Mouse (Mus musculus) lung, postnatal 25 days (tissue): ENCODE results near the gene Rbl1.

ENCODE experiments used
- DNase-seq: peaks from one replicate; pipeline ENCODE4 v3.0.0; 2022; ENCODE audit warnings: low spot score

Gene Rbl1

GRCm38 (mm10) chr2:157132686-157133540 is 71.4 kb downstream of the Rbl1 start:
- no peak for DNase-seq

GRCm38 (mm10) chr2:157132086-157132485 is 72.2 kb downstream of the Rbl1 start:
- no peak for DNase-seq

GRCm38 (mm10) chr2:157130813-157131514 is 73.4 kb downstream of the Rbl1 start:
- DNase-seq: peak; percentile 76

- DNase-seq: no peak
These were observed 74.7 kb downstream of the Rbl1 start for GRCm38 (mm10) chr2:157129601-157130164.

- no peak for DNase-seq
These were observed 75.2 kb downstream of the Rbl1 start for GRCm38 (mm10) chr2:157129096-157129495.

DNA sequence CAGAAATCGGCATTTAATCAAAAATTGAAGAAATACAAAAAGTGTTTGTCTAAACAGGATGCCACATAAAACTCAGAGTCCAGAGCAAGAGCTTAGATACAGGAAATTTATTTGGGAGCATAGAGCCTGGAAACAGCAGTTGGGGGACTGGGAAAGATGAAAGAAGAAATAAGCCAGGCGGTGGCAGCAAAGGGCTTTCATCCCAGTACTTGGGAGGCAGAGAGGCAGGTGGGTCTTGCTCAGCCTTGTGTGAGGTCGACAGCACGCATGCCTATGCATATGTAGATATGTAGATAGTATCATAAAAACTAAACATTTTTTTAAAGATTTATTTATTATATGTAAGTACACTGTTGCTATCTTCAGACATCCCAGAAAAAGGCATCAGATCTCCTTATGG is 76.3 kb downstream of the Rbl1 start:
- DNase-seq: no peak

DNA sequence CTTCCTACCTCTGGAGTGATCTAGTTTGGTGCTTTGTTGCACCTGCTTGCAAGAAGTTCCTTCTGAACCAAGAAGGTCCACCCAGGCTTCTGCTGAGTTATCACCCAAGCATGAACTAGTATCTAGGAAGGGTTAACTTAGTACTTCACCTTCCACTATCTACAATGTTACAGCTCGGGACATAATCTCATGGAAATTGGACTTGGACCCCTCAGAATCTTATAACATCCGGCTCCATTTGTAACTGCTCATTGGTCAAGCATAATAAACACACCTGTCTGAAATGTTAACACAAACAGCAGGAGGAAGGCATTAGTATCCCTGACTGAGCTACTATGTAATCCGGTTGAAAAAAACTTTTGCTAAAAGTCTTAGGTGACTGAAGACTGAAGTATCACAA is 77.0 kb downstream of the Rbl1 start:
- DNase-seq: no peak

DNA sequence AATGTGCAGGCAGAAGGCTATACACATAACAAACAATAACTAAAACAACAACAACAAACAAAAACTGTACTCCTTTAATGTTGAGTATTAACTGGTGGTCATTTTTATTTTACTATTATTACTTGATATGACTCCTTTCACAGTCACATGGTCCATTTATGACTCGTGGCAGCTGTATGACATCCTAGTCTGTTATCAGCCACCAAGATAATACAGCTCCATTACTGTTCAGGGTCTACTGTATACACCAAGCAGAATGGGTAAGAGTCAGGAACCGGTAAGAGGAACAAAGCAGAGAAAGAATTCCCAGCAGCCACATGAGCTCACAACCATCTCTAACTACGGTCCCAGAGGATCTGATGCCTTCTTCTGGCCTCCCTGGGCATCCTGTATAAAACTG is 79.1 kb downstream of the Rbl1 start:
- no peak for DNase-seq

DNA sequence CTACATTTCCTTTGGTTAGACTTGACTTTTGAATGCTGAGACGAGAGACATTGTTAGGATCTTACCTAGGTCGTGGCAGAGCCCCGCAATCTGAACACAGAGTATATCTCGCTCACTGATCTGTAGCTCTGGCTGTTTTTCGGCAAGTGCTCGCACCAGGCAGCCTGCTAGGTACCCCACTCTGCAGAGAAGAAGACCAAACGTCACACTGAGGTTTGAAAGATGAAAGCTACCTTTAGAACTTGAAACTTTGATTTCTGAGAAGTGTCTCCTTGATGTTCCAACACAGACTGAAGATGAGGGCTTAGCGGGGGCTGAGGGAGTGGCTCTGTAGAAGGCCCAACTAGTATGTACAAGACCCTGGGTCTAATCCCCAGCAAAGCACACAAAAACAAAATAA is 82.6 kb downstream of the Rbl1 start:
- no peak for DNase-seq

- no peak for DNase-seq
These were observed 85.3 kb downstream of the Rbl1 start for GRCm38 (mm10) chr2:157119075-157119474.

- no peak for DNase-seq
These were observed 85.8 kb downstream of the Rbl1 start for GRCm38 (mm10) chr2:157118556-157118955.

DNA sequence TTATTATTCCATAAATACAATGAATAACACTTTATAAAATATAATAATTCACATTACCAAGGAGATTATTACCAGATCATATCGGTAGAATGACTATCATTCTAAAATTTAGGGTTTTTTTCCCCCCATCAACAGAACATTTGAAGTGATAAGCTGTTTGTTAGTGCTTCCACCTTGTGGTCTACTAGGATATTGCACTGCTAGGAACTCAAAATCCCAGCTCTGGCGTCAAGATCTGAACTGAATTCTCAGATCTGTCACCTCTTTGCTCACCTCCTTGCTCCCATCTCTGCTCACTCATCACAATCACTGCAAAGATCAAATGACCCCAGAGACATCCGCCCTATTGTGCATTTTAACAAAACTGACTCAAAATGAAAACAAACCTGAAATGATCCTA is 87.4 kb downstream of the Rbl1 start:
- no peak for DNase-seq

DNA sequence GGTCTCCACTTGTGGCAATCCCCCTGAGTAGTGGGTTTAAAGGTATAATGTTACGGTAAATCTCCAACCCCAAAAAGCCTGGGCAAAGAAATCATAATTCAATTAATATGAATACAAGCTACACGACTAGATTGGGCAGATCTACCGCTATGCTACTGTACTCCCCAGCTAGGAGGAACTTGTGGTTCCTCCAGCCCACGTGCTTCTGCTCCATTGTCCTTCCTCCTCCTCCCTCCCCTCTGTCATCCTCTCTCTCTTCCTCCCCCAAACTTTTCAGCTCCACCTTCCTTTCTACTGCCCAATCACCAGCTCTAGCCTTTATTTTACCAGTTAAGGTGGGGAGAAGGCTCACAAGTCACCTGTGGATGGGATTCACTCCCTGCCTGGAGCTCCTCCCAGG is 96.1 kb downstream of the Rbl1 start:
- no peak for DNase-seq

DNA sequence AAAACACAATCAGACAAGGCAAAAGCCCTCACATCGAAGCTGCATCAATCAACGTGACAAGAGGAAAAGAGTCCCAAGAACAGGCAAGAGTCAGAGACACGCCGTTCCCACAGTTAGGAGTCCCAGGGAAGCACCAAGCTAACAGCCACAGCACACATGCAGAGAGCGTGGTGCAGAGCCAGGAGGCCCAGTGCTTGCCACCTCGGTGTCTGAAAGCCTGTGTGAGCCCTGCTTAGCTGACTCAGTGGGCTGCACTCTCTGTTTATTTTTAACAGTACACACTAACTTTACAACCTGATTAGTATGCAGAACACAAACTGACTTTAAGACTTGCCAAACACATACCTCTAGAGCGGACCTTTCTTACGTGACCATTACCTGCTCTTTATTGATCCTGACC is 99.9 kb downstream of the Rbl1 start:
- DNase-seq: no peak

- DNase-seq: no peak
These were observed 102.1 kb downstream of the Rbl1 start for GRCm38 (mm10) chr2:157102256-157102655.

DNA sequence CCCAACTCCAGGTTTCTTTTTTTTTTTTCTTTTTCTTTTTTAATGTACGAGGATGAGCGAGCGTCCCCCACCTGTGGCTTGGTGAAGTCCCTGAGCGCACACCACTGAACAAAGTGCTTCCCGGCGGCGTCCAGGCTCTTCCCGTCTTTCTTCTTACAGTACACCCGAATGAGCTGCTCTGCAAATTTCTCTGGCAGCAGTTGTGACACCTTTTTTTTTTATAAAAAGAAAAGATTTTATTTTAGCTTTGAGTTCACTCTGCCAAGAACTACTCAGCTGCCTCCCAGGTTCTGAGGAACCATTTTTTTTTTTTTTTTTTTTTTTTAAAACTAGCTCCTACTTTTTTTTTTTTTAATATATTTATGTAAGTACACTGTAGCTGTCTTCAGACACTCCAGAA is 102.7 kb downstream of the Rbl1 start:
- DNase-seq: no peak

DNA sequence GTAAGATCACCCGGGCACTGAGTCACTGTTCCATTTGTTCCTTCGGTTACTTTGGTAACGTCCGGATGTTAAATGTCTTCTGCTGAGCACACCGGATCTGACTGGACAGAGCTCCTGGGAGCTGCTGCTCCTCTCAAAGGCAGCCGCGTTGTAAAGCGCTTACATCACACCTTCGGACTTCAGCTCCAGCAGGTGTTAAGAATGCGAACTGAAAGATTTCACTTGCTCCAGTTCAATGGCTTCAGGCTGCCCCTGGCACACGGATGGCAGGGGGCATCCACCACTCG is 104.1 kb downstream of the Rbl1 start:
- no peak for DNase-seq

- peak; percentile 49 for DNase-seq
These were observed 104.6 kb downstream of the Rbl1 start for GRCm38 (mm10) chr2:157099532-157100318.
